Mouse (Mus musculus) embryonic fibroblast, embryonic 13.5 days (primary cell): ENCODE data around the gene Shroom3.

Experiments
- CTCF ChIP-seq: IDR thresholded peaks from 2 replicates; pipeline ENCODE4 v1.5.1; 2011; ENCODE audit warnings: mild to moderate bottlenecking, control low read depth, low read length, moderate library complexity, borderline replicate concordance; ENCODE audit not compliant: insufficient read depth
- POLR2A ChIP-seq: IDR thresholded peaks from 2 replicates; pipeline ENCODE4 v1.6.1; 2011; ENCODE audit warnings: low read depth, mild to moderate bottlenecking, control low read depth, low read length, moderate library complexity

DNA sequence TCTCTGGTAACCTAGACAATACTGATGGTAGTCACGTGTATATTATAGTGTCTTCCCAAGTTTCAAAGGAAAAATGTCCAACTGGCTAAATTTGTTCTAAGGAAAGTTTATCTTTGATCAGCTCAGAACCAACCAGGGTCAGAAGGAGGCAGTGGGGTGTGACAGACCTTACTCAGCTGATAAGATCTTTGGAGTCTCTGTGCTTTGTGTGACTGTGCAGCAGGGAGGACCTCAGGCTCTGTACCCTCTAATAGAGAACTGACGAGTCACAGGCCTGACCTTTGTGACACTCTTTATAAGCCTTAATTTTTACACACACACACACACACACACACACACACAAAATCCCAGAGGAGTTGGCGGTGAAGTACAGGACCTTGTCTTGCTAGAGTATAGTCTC is 193.9 kb downstream of the Shroom3 start:
- TF ChIP-seq CTCF (no peak), POLR2A (no peak)
